Mouse (Mus musculus): ENCODE measurements around the gene Rps6ka4. TPM values are rescaled to one million over a fixed set of nuclear protein-coding genes. Genes with fewer than 3 reads are reported as not detected.

Gene Rps6ka4
- polyA plus RNA-seq, 1 experiment from 2014 or later = 34.2 TPM

GRCm38 (mm10) chr19:6829069-6829468 is 11.4 kb downstream of the Rps6ka4 start:
- H3K9me3 ChIP-seq (replicated peaks) = no peaks in the 10 kb centered on the region
- no peak overlapping the region for H3K4me3 ChIP-seq (replicated peaks)
- ATAC-seq (ENCODE audit: insufficient number of reproducible peaks, low FRiP score, low TSS enrichment, low read depth) = no peak
- peaks cover 34% of the 10 kb centered on the region for H3K36me3 ChIP-seq
- no peak overlapping the region for H3K9ac ChIP-seq
- 29% methylated on average over 3 of the region's 3 CpGs for WGBS
- H3K4me2 ChIP-seq (replicated peaks) = no peak overlapping the region
- H3K27ac ChIP-seq (replicated peaks) = no peak overlapping the region
- H3K27me3 ChIP-seq = peaks cover 45% of the 10 kb centered on the region
- H3K4me1 ChIP-seq = peaks cover 16% of the 10 kb centered on the region

DNA sequence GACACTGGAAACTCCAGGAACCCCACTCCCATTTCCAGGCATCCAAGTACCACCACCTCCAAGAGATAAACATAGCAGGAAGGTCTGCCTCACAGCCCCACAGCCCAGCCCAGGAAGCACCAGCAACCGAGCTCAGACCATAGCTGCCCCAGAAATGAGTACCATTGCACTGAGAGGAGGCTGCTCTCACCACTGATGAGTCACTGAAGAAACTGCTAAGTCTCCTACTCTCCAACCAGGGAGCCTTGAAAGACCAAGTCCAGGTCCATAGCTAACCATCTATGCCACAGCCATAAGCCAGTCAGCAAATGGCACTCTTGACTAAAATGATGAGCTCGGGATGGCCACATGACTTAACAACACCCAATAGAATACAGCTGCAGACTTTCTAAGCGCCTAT is 13.8 kb downstream of the Rps6ka4 start:
- WGBS = 66% methylated on average over 3 of the region's 3 CpGs
- no peak overlapping the region for H3K4me2 ChIP-seq (replicated peaks)
- H3K27ac ChIP-seq (replicated peaks) = no peak overlapping the region
- no peaks in the 10 kb centered on the region for H3K9me3 ChIP-seq (replicated peaks)
- H3K4me3 ChIP-seq (replicated peaks) = no peak overlapping the region
- H3K9ac ChIP-seq = no peak overlapping the region
- H3K36me3 ChIP-seq = peaks cover 10% of the 10 kb centered on the region
- ATAC-seq (ENCODE audit: insufficient number of reproducible peaks, low FRiP score, low TSS enrichment, low read depth) = no peak
- peaks cover 16% of the 10 kb centered on the region for H3K4me1 ChIP-seq
- H3K27me3 ChIP-seq = peaks cover 34% of the 10 kb centered on the region

DNA sequence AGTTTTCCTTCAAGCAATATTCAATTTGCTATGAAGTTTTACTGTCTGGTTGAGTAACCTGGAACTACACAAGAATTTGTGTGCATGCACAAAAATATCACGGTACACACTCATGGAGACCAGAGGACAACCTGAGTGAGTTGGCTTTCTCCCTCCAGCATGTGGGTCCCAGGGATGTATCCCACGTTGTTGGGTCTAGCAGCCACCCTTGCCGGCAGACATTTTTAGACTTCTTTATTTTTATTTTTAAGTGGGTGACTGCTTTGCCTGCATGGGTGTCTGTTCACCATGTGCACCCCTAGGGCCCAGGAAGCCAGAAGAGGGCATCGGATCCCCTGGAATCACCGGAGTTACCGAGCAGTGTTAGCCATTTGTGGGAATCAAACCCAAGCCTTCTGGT is 15.1 kb downstream of the Rps6ka4 start:
- Histone ChIP-seq H3K36me3 (no peaks in the 10 kb centered on the region), H3K4me3 (replicated peaks) (no peak overlapping the region), H3K9me3 (replicated peaks) (no peaks in the 10 kb centered on the region), H3K27ac (replicated peaks) (no peak overlapping the region), H3K27me3 (peaks cover 21% of the 10 kb centered on the region), H3K4me2 (replicated peaks) (no peak overlapping the region), H3K9ac (no peak overlapping the region), H3K4me1 (peaks cover 7% of the 10 kb centered on the region)
- 80% methylated on average over 6 of the region's 6 CpGs for WGBS
- no peak for ATAC-seq (ENCODE audit: insufficient number of reproducible peaks, low FRiP score, low TSS enrichment, low read depth)

DNA sequence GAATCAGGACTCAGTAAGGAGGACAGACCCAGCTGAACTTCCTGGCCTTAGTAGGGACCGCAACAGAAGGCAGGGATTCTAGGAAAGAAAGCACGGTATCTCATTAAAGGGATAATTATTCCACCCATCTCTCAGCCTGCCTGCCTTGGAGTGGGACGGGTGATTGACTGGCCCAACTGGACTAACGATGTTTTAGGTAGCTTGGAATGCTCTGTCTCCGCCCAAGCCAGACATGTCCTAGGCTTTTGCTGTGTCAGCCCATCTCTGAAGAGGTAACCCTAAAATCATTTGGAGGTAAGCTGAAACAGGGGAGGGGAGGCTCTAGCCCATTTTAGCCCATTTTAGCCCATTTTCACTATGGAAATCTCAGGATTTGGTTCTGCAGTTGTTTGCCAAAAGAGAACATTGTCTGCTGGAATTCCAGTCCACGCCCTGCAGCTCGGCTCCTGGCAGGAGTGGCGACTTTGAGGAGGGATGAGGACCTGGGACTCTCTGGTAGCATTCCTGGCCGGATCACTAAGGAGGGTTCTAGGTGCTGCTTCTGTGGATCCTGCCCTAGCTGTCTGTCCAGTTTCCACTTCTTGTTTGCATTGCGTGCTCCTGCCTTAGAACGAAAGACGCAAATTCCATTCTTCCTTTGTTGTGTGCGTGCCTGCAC is 19.8 kb downstream of the Rps6ka4 start:
- Histone ChIP-seq H3K4me3 (replicated peaks) (no peak overlapping the region), H3K27me3 (no peaks in the 10 kb centered on the region), H3K9ac (no peak overlapping the region), H3K9me3 (replicated peaks) (no peaks in the 10 kb centered on the region), H3K4me1 (0 out of 2 replicates have a peak, but pooled peaks cover 3% of the 10 kb centered on the region), H3K27ac (replicated peaks) (no peak overlapping the region), H3K4me2 (replicated peaks) (no peak overlapping the region), H3K36me3 (no peaks in the 10 kb centered on the region)
- 73% methylated on average over 13 of the region's 13 CpGs for WGBS
- ATAC-seq (ENCODE audit: insufficient number of reproducible peaks, low FRiP score, low TSS enrichment, low read depth) = no peak

- H3K27ac ChIP-seq (replicated peaks) = no peak overlapping the region; the same call in 1 of the 2 replicates
- no peak overlapping the region for H3K9ac ChIP-seq
- WGBS = 42% methylated on average over 10 of the region's 10 CpGs
Measured at GRCm38 (mm10) chr19:6819143-6819827, 21.2 kb downstream of the Rps6ka4 start.

GRCm38 (mm10) chr19:6814958-6815357 is 25.5 kb downstream of the Rps6ka4 start:
- no peak overlapping the region for H3K9ac ChIP-seq
- H3K27ac ChIP-seq (replicated peaks) = no peak overlapping the region
- no peaks in the 10 kb centered on the region for H3K9me3 ChIP-seq (replicated peaks)
- H3K4me2 ChIP-seq (replicated peaks) = no peak overlapping the region
- H3K27me3 ChIP-seq = no peaks in the 10 kb centered on the region
- H3K4me3 ChIP-seq (replicated peaks) = no peak overlapping the region
- no peaks in the 10 kb centered on the region for H3K36me3 ChIP-seq
- WGBS = 89% methylated on average over 3 of the region's 3 CpGs
- 0 out of 2 replicates have a peak, but pooled peaks cover 3% of the 10 kb centered on the region for H3K4me1 ChIP-seq
- ATAC-seq (ENCODE audit: insufficient number of reproducible peaks, low FRiP score, low TSS enrichment, low read depth) = no peak

More at GRCm38 (mm10) chr19:6819143-6819827, 21.2 kb downstream of the Rps6ka4 start:
- no peaks in the 10 kb centered on the region for H3K36me3 ChIP-seq
- no peaks in the 10 kb centered on the region for H3K9me3 ChIP-seq (replicated peaks)
- no peak overlapping the region for H3K4me2 ChIP-seq (replicated peaks)
- no peak overlapping the region for H3K4me3 ChIP-seq (replicated peaks)
- no peaks in the 10 kb centered on the region for H3K27me3 ChIP-seq
- ATAC-seq (ENCODE audit: insufficient number of reproducible peaks, low FRiP score, low TSS enrichment, low read depth) = no peak
- 0 out of 2 replicates have a peak, but pooled peaks cover 3% of the 10 kb centered on the region for H3K4me1 ChIP-seq

GRCm38 (mm10) chr19:6814366-6814765 is 26.1 kb downstream of the Rps6ka4 start:
- 37% methylated on average over 4 of the region's 4 CpGs for WGBS
- no peak overlapping the region for H3K27ac ChIP-seq (replicated peaks)
- no peak overlapping the region for H3K4me2 ChIP-seq (replicated peaks)
- H3K4me3 ChIP-seq (replicated peaks) = no peak overlapping the region
- no peak for ATAC-seq (ENCODE audit: insufficient number of reproducible peaks, low FRiP score, low TSS enrichment, low read depth)
- no peaks in the 10 kb centered on the region for H3K27me3 ChIP-seq
- no peaks in the 10 kb centered on the region for H3K36me3 ChIP-seq
- H3K4me1 ChIP-seq = 0 out of 2 replicates have a peak, but pooled peaks cover 3% of the 10 kb centered on the region
- H3K9me3 ChIP-seq (replicated peaks) = no peaks in the 10 kb centered on the region
- H3K9ac ChIP-seq = no peak overlapping the region

Small RNAs within 50 kb of the gene (microRNA-seq; reads per million reads assigned to microRNA genes)
- not detected for gene Mir5046 (ENCODE audit: borderline number of aligned reads)

Other genes starting within 250 kb of the Rps6ka4 start
- gene Ccdc88b, start 17.6 kb upstream of the Rps6ka4 start, polyA plus RNA-seq (2015; fragmentation: Nextera tagmentation; extraction: Ambion mirVana) = 0.80 and 1.8 TPM in 2 replicates
- 137 and 138 TPM in 2 replicates for gene Trmt112, start 69.1 kb upstream of the Rps6ka4 start, polyA plus RNA-seq (2015; fragmentation: Nextera tagmentation; extraction: Ambion mirVana)
- gene Prdx5, start 69.5 kb upstream of the Rps6ka4 start, polyA plus RNA-seq (2015; fragmentation: Nextera tagmentation; extraction: Ambion mirVana) = 321 and 330 TPM in 2 replicates
- gene Esrra, start 81.2 kb upstream of the Rps6ka4 start, polyA plus RNA-seq (2015; fragmentation: Nextera tagmentation; extraction: Ambion mirVana) = 15.2 and 16.1 TPM in 2 replicates
- 4.0 and 5.1 TPM in 2 replicates for gene Catsperz, start 84.7 kb upstream of the Rps6ka4 start, polyA plus RNA-seq (2015; fragmentation: Nextera tagmentation; extraction: Ambion mirVana)
- gene Kcnk4, start 93.9 kb upstream of the Rps6ka4 start, polyA plus RNA-seq (2015; fragmentation: Nextera tagmentation; extraction: Ambion mirVana) = 1.4 and 1.7 TPM in 2 replicates
- gene Bad, start 101.2 kb upstream of the Rps6ka4 start, polyA plus RNA-seq (2015; fragmentation: Nextera tagmentation; extraction: Ambion mirVana) = 90.3 and 97.9 TPM in 2 replicates
- 41.8 and 42.2 TPM in 2 replicates for gene Gpr137, start 101.8 kb upstream of the Rps6ka4 start, polyA plus RNA-seq (2015; fragmentation: Nextera tagmentation; extraction: Ambion mirVana)
- gene Ppp1r14b, start 134.3 kb upstream of the Rps6ka4 start, polyA plus RNA-seq (2015; fragmentation: Nextera tagmentation; extraction: Ambion mirVana) = 224 and 246 TPM in 2 replicates
- 48.2 and 49.1 TPM in 2 replicates for gene Plcb3, start 135.8 kb upstream of the Rps6ka4 start, polyA plus RNA-seq (2015; fragmentation: Nextera tagmentation; extraction: Ambion mirVana)
- 112 and 119 TPM in 2 replicates for gene Fkbp2, start 139.9 kb upstream of the Rps6ka4 start, polyA plus RNA-seq (2015; fragmentation: Nextera tagmentation; extraction: Ambion mirVana)
- 51.5 and 53.2 TPM in 2 replicates for gene Vegfb, start 147.0 kb upstream of the Rps6ka4 start, polyA plus RNA-seq (2015; fragmentation: Nextera tagmentation; extraction: Ambion mirVana)
- 23.9 and 27.9 TPM in 2 replicates for gene Dnajc4, start 151.9 kb upstream of the Rps6ka4 start, polyA plus RNA-seq (2015; fragmentation: Nextera tagmentation; extraction: Ambion mirVana)
- gene Nudt22, start 155.5 kb upstream of the Rps6ka4 start, polyA plus RNA-seq (2015; fragmentation: Nextera tagmentation; extraction: Ambion mirVana) = 22.2 and 24.1 TPM in 2 replicates
- gene Trpt1, start 155.5 kb upstream of the Rps6ka4 start, polyA plus RNA-seq (2015; fragmentation: Nextera tagmentation; extraction: Ambion mirVana) = 12.5 and 12.7 TPM in 2 replicates
- 12.4 and 14.2 TPM in 2 replicates for gene Fermt3, start 178.8 kb upstream of the Rps6ka4 start, polyA plus RNA-seq (2015; fragmentation: Nextera tagmentation; extraction: Ambion mirVana)
- gene Stip1, start 199.3 kb upstream of the Rps6ka4 start, polyA plus RNA-seq (2015; fragmentation: Nextera tagmentation; extraction: Ambion mirVana) = 228 and 244 TPM in 2 replicates
- gene Macrod1, start 216.2 kb upstream of the Rps6ka4 start, polyA plus RNA-seq (2015; fragmentation: Nextera tagmentation; extraction: Ambion mirVana) = 22.1 and 26.6 TPM in 2 replicates

All from embryonic facial prominence, embryonic 15.5 days (tissue).